Comparison of ENCODE assay signal across 12 mouse cellular contexts in genomic region chr2:72736685-72737084, GRCm38 (mm10).
"Had no signal": no experiment of that assay in that cellular context is flagged by ENCODE, and none has a peak within 500 bp of the region (broad histone marks: within the 10 kb centered on the region; RNA-seq: fewer than 3 reads in every experiment).

No protein-coding gene starts in this region.

- H3K27ac ChIP-seq: liver, embryonic 15.5 days; midbrain, embryonic 10.5 days; neural tube, embryonic 12.5 days; stomach, postnatal 0 days had no signal

- H3K36me3 ChIP-seq: liver, embryonic 15.5 days; midbrain, embryonic 10.5 days; neural tube, embryonic 12.5 days had no signal

- H3K9ac ChIP-seq: liver, embryonic 15.5 days; lung, embryonic 14.5 days; neural tube, embryonic 12.5 days had no signal

- H3K4me1 ChIP-seq: liver, embryonic 15.5 days had no signal

- H3K4me2 ChIP-seq: liver, embryonic 11.5 days; liver, embryonic 15.5 days; lung, embryonic 14.5 days; neural tube, embryonic 12.5 days had no signal

- H3K4me3 ChIP-seq: liver, embryonic 15.5 days; midbrain, embryonic 10.5 days; neural tube, embryonic 12.5 days had no signal

- H3K27me3 ChIP-seq: liver, embryonic 15.5 days had no signal

- H3K9me3 ChIP-seq: liver, embryonic 15.5 days; midbrain, embryonic 10.5 days; neural tube, embryonic 12.5 days had no signal

- DNase-seq: kidney, adult 18-20 months; kidney, postnatal 10 days; left cerebral cortex, postnatal 4 days; lung, embryonic 14.5 days; lung, postnatal 36 days; midbrain, embryonic 14.5 days; thymus, postnatal 14 days had no signal
